Mouse (Mus musculus): ENCODE measurements at regions not wholly inside any gene's neighbourhood (a gene's known extent, or its start where the extent isn't known, plus 50 kb on each side); places are given as distances from the start of the nearest gene placed in this dataset.
"Not testable (repeated sequence)": the region's sequence is repeated elsewhere in the genome, so short reads cannot be mapped to it uniquely, and the experiment has no call there.

- in situ Hi-C loops (cut with MboI, MseI), result loop anchor here (10.0 kb wide), 1 partner anchor 946 kb away; no protein-coding TSS in a partner anchor
Measured at GRCm38 (mm10) chr7:70300516-70300915, 66.0 kb downstream of the Nr2f2 start.

GRCm38 (mm10) chr7:70291431-70291830, 75.1 kb downstream of the Nr2f2 start:
- in situ Hi-C loops (cut with MboI, MseI), result no loop called here

GRCm38 (mm10) chr7:70290733-70291320, 75.7 kb downstream of the Nr2f2 start:
- in situ Hi-C loops (cut with MboI, MseI), result no loop called here

- in situ Hi-C loops (cut with MboI, MseI), result no loop called here
Measured at GRCm38 (mm10) chr7:70290277-70290676, 76.3 kb downstream of the Nr2f2 start.

- in situ Hi-C loops (cut with MboI, MseI), result no loop called here
Measured at GRCm38 (mm10) chr7:70288621-70289020, 77.9 kb downstream of the Nr2f2 start.

- in situ Hi-C loops (cut with MboI, MseI), result no loop called here
Measured at GRCm38 (mm10) chr7:70287891-70288421, 78.6 kb downstream of the Nr2f2 start.

- in situ Hi-C loops (cut with MboI, MseI), result no loop called here
Measured at GRCm38 (mm10) chr7:70286836-70287355, 79.6 kb downstream of the Nr2f2 start.

- in situ Hi-C loops (cut with MboI, MseI), result no loop called here
Measured at GRCm38 (mm10) chr7:70285344-70285743, 81.2 kb downstream of the Nr2f2 start.

- in situ Hi-C loops (cut with MboI, MseI), result no loop called here
Measured at GRCm38 (mm10) chr7:70283836-70284235, 82.7 kb downstream of the Nr2f2 start.

- in situ Hi-C loops (cut with MboI, MseI), result no loop called here
Measured at GRCm38 (mm10) chr7:70283166-70283565, 83.4 kb downstream of the Nr2f2 start.

GRCm38 (mm10) chr7:70281891-70282515, 84.5 kb downstream of the Nr2f2 start:
- in situ Hi-C loops (cut with MboI, MseI), result no loop called here

- in situ Hi-C loops (cut with MboI, MseI), result no loop called here
Measured at GRCm38 (mm10) chr7:70281381-70281750, 85.2 kb downstream of the Nr2f2 start.

- in situ Hi-C loops (cut with MboI, MseI), result no loop called here
Measured at GRCm38 (mm10) chr7:70280643-70281380, 85.7 kb downstream of the Nr2f2 start.

GRCm38 (mm10) chr7:70279927-70280642, 86.5 kb downstream of the Nr2f2 start:
- in situ Hi-C loops (cut with MboI, MseI), result no loop called here

GRCm38 (mm10) chr7:70279101-70279500, 87.4 kb downstream of the Nr2f2 start:
- in situ Hi-C loops (cut with MboI, MseI), result no loop called here

GRCm38 (mm10) chr7:70276078-70276477, 90.5 kb downstream of the Nr2f2 start:
- in situ Hi-C loops (cut with MboI, MseI), result no loop called here

GRCm38 (mm10) chr7:70274312-70274711, 92.2 kb downstream of the Nr2f2 start:
- in situ Hi-C loops (cut with MboI, MseI), result no loop called here

GRCm38 (mm10) chr7:70267075-70267474, 99.5 kb downstream of the Nr2f2 start:
- in situ Hi-C loops (cut with MboI, MseI), result no loop called here

- in situ Hi-C loops (cut with MboI, MseI), result no loop called here
Measured at GRCm38 (mm10) chr7:70256806-70257205, 109.7 kb downstream of the Nr2f2 start.

GRCm38 (mm10) chr7:70255072-70255471, 111.5 kb downstream of the Nr2f2 start:
- in situ Hi-C loops (cut with MboI, MseI), result no loop called here

- in situ Hi-C loops (cut with MboI, MseI), result no loop called here
Measured at GRCm38 (mm10) chr7:70253275-70253674, 113.3 kb downstream of the Nr2f2 start.

GRCm38 (mm10) chr7:70239059-70239458, 127.5 kb downstream of the Nr2f2 start:
- in situ Hi-C loops (cut with MboI, MseI), result not testable (repeated sequence)

All from regulatory T cell (primary cell).